Mouse (Mus musculus) CH12.LX (cell line): Measurements from ENCODE around the gene Hbp1. TPM values are rescaled to one million over a fixed set of nuclear protein-coding genes. Genes with fewer than 3 reads are reported as not detected.

ENCODE experiments used
- DNase-seq: peaks from one replicate; pipeline ENCODE4 v3.0.0-alpha.2; 2013; ENCODE audit errors: extremely low read depth
- H3K27ac ChIP-seq: 2 replicates; pipeline ENCODE4 v1.5.1; 2012; ENCODE audit warnings: low read depth, mild to moderate bottlenecking, control low read depth, moderate library complexity; ENCODE audit not compliant: insufficient read depth
- H3K27me3 ChIP-seq: replicated peaks from 2 replicates; pipeline ENCODE3; 2012; ENCODE audit warnings: inconsistent platforms
- H3K36me3 ChIP-seq, 2 experiments: replicated peaks in 1 of 2; 2 replicates each; pipeline versions ENCODE3 to v1.6.1; 2012; ENCODE audit warnings: inconsistent platforms in 1 of 2, low read length in 1 of 2, mild to moderate bottlenecking in 1 of 2, mixed read lengths in 1 of 2, moderate library complexity in 1 of 2; ENCODE audit not compliant: control insufficient read depth in 1 of 2, insufficient read depth in 1 of 2
- H3K4me1 ChIP-seq, 2 experiments: 2 replicates each; pipeline ENCODE4 v1.6.1; 2012; ENCODE audit warnings: inconsistent platforms in 1 of 2, moderate library complexity in 1 of 2; ENCODE audit not compliant: insufficient read depth in 2 of 2, control insufficient read depth in 1 of 2
- H3K4me2 ChIP-seq: 2 replicates; pipeline ENCODE4 v1.6.1; 2012; ENCODE audit warnings: low read depth, mild to moderate bottlenecking, control low read depth; ENCODE audit not compliant: poor library complexity, insufficient read depth, severe bottlenecking
- H3K4me3 ChIP-seq, 3 experiments: fragments of 150-350 bp in 1 of 3; sonication (generic) in 1 of 3; replicated peaks in 1 of 3; 2 replicates each; pipeline versions ENCODE3 to v1.5.1; 2011 to 2012; ENCODE audit warnings: low read depth in 2 of 3, low read length in 2 of 3, mild to moderate bottlenecking in 2 of 3, moderate library complexity in 2 of 3, control low read depth in 1 of 3, improper control_type of control experiment in 1 of 3, inconsistent platforms in 1 of 3, mixed read lengths in 1 of 3; ENCODE audit not compliant: poor library complexity in 1 of 3
- H3K79me2 ChIP-seq: replicated peaks from 2 replicates; pipeline ENCODE4 v1.6.1; 2012; ENCODE audit warnings: mild to moderate bottlenecking, moderate library complexity; ENCODE audit not compliant: control insufficient read depth, poor library complexity, insufficient read depth, severe bottlenecking; ENCODE audit errors: extremely low read depth
- H3K9ac ChIP-seq: 2 replicates; pipeline ENCODE4 v1.6.1; 2012; ENCODE audit warnings: low read depth, mild to moderate bottlenecking, control low read depth, moderate library complexity; ENCODE audit not compliant: insufficient read depth
- H3K9me3 ChIP-seq: replicated peaks from 2 replicates; pipeline ENCODE3; 2012; ENCODE audit warnings: low read length, inconsistent platforms, mixed read lengths
- BHLHE40 ChIP-seq: IDR thresholded peaks from 2 replicates; pipeline ENCODE4 v1.6.1; 2011; ENCODE audit warnings: mild to moderate bottlenecking, low read depth, low read length, improper control_type of control experiment
- E2F4 ChIP-seq: IDR thresholded peaks from 2 replicates; pipeline ENCODE4 v1.6.1; 2011; ENCODE audit warnings: low read depth, low read length, improper control_type of control experiment; ENCODE audit not compliant: insufficient replicate concordance
- EP300 ChIP-seq: IDR thresholded peaks from 2 replicates; pipeline ENCODE4 v1.6.1; 2011; ENCODE audit warnings: low read length, improper control_type of control experiment
- ETS1 ChIP-seq: conservative IDR thresholded peaks from 2 replicates; pipeline ENCODE4 v1.6.1; 2012; ENCODE audit warnings: low read depth, mild to moderate bottlenecking, inconsistent platforms, low read length, improper control_type of control experiment, moderate library complexity
- JUN ChIP-seq: IDR thresholded peaks from 2 replicates; pipeline ENCODE4 v1.6.1; 2011; ENCODE audit warnings: low read depth, mild to moderate bottlenecking, low read length, improper control_type of control experiment, moderate library complexity; ENCODE audit not compliant: insufficient read depth
- JUND ChIP-seq: conservative IDR thresholded peaks from 2 replicates; pipeline ENCODE4 v1.6.1; 2011; ENCODE audit warnings: low read depth, low read length, improper control_type of control experiment
- KAT2A ChIP-seq: IDR thresholded peaks from 2 replicates; pipeline ENCODE4 v1.6.1; 2012; ENCODE audit warnings: low read length, improper control_type of control experiment, inconsistent platforms; ENCODE audit not compliant: insufficient replicate concordance
- MAFK ChIP-seq: IDR thresholded peaks from 2 replicates; pipeline ENCODE4 v1.6.1; 2011; ENCODE audit warnings: low read length, improper control_type of control experiment; ENCODE audit not compliant: insufficient replicate concordance
- MAZ ChIP-seq: IDR thresholded peaks from 2 replicates; pipeline ENCODE4 v1.6.1; 2012; ENCODE audit warnings: low read depth, mild to moderate bottlenecking, inconsistent platforms, low read length, improper control_type of control experiment, moderate library complexity
- MEF2A ChIP-seq: IDR thresholded peaks from 2 replicates; pipeline ENCODE4 v1.6.1; 2014; ENCODE audit warnings: low read depth, mild to moderate bottlenecking, inconsistent platforms, low read length, improper control_type of control experiment, borderline replicate concordance
- MYC ChIP-seq: IDR thresholded peaks from 2 replicates; pipeline ENCODE4 v1.6.1; 2011; ENCODE audit warnings: low read depth, mild to moderate bottlenecking, improper control_type of control experiment, low read length
- NELFE ChIP-seq: IDR thresholded peaks from 2 replicates; pipeline ENCODE4 v1.6.1; 2011; ENCODE audit warnings: low read depth, low read length, improper control_type of control experiment
- POLR2AphosphoS2 ChIP-seq: IDR thresholded peaks from 2 replicates; pipeline ENCODE4 v1.6.1; 2011; ENCODE audit warnings: low read depth, low read length, improper control_type of control experiment
- RAD21 ChIP-seq: IDR thresholded peaks from 2 replicates; pipeline ENCODE4 v1.6.1; 2011; ENCODE audit warnings: low read depth, mild to moderate bottlenecking, low read length, improper control_type of control experiment, moderate library complexity
- RCOR1 ChIP-seq: conservative IDR thresholded peaks from 2 replicates; pipeline ENCODE4 v1.6.1; 2012; ENCODE audit warnings: low read depth, mild to moderate bottlenecking, inconsistent platforms, low read length, improper control_type of control experiment
- SIN3A ChIP-seq: IDR thresholded peaks from 2 replicates; pipeline ENCODE4 v1.6.1; 2012; ENCODE audit warnings: low read length, improper control_type of control experiment, inconsistent platforms
- TBP ChIP-seq: conservative IDR thresholded peaks from 2 replicates; pipeline ENCODE4 v1.6.1; 2011; ENCODE audit warnings: low read depth, low read length, improper control_type of control experiment
- USF1 ChIP-seq: IDR thresholded peaks from 2 replicates; pipeline ENCODE4 v1.6.1; 2014; ENCODE audit warnings: low read depth, mild to moderate bottlenecking, inconsistent platforms, low read length, improper control_type of control experiment
- USF2 ChIP-seq: conservative IDR thresholded peaks from 2 replicates; pipeline ENCODE4 v1.6.1; 2011; ENCODE audit warnings: low read depth, low read length, improper control_type of control experiment
- ZC3H11A ChIP-seq: IDR thresholded peaks from 2 replicates; pipeline ENCODE4 v1.6.1; 2012; ENCODE audit warnings: low read depth, mild to moderate bottlenecking, inconsistent platforms, low read length, improper control_type of control experiment
- ZMIZ1 ChIP-seq: IDR thresholded peaks from 2 replicates; pipeline ENCODE4 v1.6.1; 2012; ENCODE audit warnings: low read depth, mild to moderate bottlenecking, inconsistent platforms, low read length, improper control_type of control experiment
- dilution Hi-C: fragments of 300-500 bp; cut with MboI; formaldehyde crosslinking; loops from 2 replicates; pipeline ENCODE4 v1.14.3; 2020; ENCODE audit warnings: low sequenced_read_pairs; ENCODE audit not compliant: extremely low pct_unique_long_range_greater_than_20kb, extremely low pct_ligation_motif_present
- in situ Hi-C: fragments of 300-500 bp; cut with MboI; formaldehyde crosslinking; loops from 3 replicates; pipeline ENCODE4 v1.14.3; 2019; ENCODE audit warnings: low sequenced_read_pairs, low pct_ligation_motif_present, low pct_unique_long_range_greater_than_20kb, mixed read lengths
- polyA plus RNA-seq: library from polyadenylated mRNA; unstranded; fragments of >175 nt; gene quantifications from 2 replicates; pipeline ENCODE4 v1.2.1, GENCODE M21; 2012; ENCODE audit warnings: low read depth; ENCODE audit not compliant: insufficient read length
- total RNA-seq, 2 experiments: library from RNA; depleted of rRNA; stranded (reverse); fragments of 300-350 nt in 1 of 2; fragments of >200 nt in 1 of 2; gene quantifications; 2 replicates each; pipeline ENCODE4 v1.2.3; 2012 to 2014

The Hbp1 gene
- total and polyA plus RNA-seq, 3 experiments = 16.0 to 24.4 (median 17.0) TPM

DNA sequence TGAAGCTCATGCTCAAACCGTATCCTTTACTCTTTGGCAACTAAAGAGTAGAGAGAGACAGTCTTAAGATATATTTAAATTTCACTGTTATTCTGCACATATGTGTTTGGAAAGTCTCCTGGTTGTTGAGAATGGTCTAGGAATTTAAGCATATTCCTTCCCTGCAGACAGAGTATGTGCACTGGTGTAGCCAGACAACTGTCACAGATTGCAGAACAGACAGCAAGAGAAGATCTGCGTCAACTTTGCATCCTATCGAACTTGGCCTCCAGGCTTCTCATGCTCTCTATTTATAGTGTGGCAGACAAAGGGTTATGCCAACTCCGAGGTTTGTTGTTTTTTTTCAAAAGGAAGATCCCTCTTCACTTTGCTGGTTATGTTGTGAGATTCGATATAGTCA is 48.4 kb upstream of the Hbp1 start:
- Histone ChIP-seq H3K27ac (no peak overlapping the region), H3K9me3 (no peaks in the 10 kb centered on the region), H3K4me3 (no peak overlapping the region), H3K79me2 (no peaks in the 10 kb centered on the region), H3K4me2 (no peak overlapping the region), H3K4me1 (peaks cover 3 to 18% of the 10 kb centered on the region in 2 experiments; a peak in 3 of 4 replicates), H3K9ac (no peak overlapping the region), H3K27me3 (no peaks in the 10 kb centered on the region), H3K36me3 (no peaks in the 10 kb centered on the region)
- in situ Hi-C loops = no loop called here
- dilution Hi-C loops = no loop called here
- DNase-seq = no peak
- no peak for TF ChIP-seq MAFK
- no peak for TF ChIP-seq SIN3A
- no peak for TF ChIP-seq JUND
- TF ChIP-seq USF1 = no peak
- no peak for TF ChIP-seq RCOR1
- no peak for TF ChIP-seq ZC3H11A
- TF ChIP-seq USF2 = no peak
- no peak for TF ChIP-seq POLR2AphosphoS2
- TF ChIP-seq BHLHE40 = no peak
- no peak for TF ChIP-seq EP300
- no peak for TF ChIP-seq JUN
- TF ChIP-seq MYC = no peak
- no peak for TF ChIP-seq MEF2A
- no peak for TF ChIP-seq E2F4
- TF ChIP-seq KAT2A = no peak
- no peak for TF ChIP-seq RAD21

DNA sequence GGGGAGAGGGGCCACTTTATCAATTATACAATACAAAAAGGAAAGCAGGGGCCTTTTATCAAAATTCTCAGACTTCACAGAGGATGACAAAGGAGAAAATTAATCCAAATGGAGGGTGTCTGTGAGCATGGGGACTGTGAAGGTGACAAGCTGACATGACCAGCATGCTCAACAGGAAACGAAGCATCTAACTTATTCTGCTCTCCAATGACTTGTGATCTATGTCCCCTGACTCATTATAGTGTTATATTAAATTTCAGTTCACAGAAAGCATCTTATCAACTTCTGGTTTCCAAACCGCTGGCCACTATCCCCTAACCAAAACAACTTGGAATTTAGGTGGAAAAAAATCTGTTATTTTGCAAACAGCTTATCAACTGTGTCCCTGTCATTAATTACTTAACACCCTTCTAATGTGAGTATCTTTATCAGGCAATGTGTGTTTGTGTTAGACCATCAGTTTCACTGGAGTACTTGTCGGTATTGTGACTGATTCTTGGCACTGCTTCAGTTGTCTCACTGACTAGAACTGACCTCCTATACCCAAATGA is 47.1 kb upstream of the Hbp1 start:
- Histone ChIP-seq H3K4me1 (peaks cover 3 to 18% of the 10 kb centered on the region in 2 experiments; a peak in 3 of 4 replicates), H3K27me3 (no peaks in the 10 kb centered on the region), H3K36me3 (no peaks in the 10 kb centered on the region), H3K4me3 (no peak overlapping the region), H3K9ac (no peak overlapping the region), H3K4me2 (no peak overlapping the region), H3K27ac (no peak overlapping the region), H3K79me2 (no peaks in the 10 kb centered on the region), H3K9me3 (no peaks in the 10 kb centered on the region)
- dilution Hi-C loops = no loop called here
- DNase-seq = no peak
- in situ Hi-C loops = no loop called here
- TF ChIP-seq MAZ (no peak), RAD21 (no peak), TBP (no peak), MYC (no peak), ETS1 (no peak), NELFE (no peak), ZMIZ1 (no peak), JUND (no peak), ZC3H11A (no peak), MEF2A (no peak)
